Mouse (Mus musculus) kidney, postnatal 14 days (tissue): ENCODE data around the gene Zfp790.
A peak's percentile ranks its signal among the peaks of the same experiment; 100 is the strongest.

Experiments used
- DNase-seq: peaks from one replicate; pipeline ENCODE4 v3.0.0; 2022; ENCODE audit warnings: mixed read lengths

The Zfp790 gene

GRCm38 (mm10) chr7:29815910-29816429 lies at the start of gene Zfp790:
Gene Zfp790, plus strand, starts transcription at chr7:29816114.
- DNase-seq = peak; percentile 94

- DNase-seq = peak; percentile 90
Observed at GRCm38 (mm10) chr7:29767058-29767686, 48.7 kb upstream of the Zfp790 start.

GRCm38 (mm10) chr7:29768090-29768900 lies 47.6 kb upstream of the Zfp790 start, which contains the start of gene Zfp84:
Gene Zfp84, plus strand, starts transcription at chr7:29768552.
- peak; percentile 94 for DNase-seq

GRCm38 (mm10) chr7:29768980-29769379 lies 46.9 kb upstream of the Zfp790 start:
- DNase-seq = no peak

- DNase-seq = no peak
Observed at GRCm38 (mm10) chr7:29773503-29773902, 42.4 kb upstream of the Zfp790 start.

GRCm38 (mm10) chr7:29774371-29774770 lies 41.5 kb upstream of the Zfp790 start:
- no peak for DNase-seq

- DNase-seq = no peak
Observed at GRCm38 (mm10) chr7:29776568-29776967, 39.3 kb upstream of the Zfp790 start.

- no peak for DNase-seq
Observed at GRCm38 (mm10) chr7:29777372-29777771, 38.5 kb upstream of the Zfp790 start.

- DNase-seq = peak; percentile 91
Observed at GRCm38 (mm10) chr7:29783871-29784551, 31.9 kb upstream of the Zfp790 start, which contains the start of gene Zfp30. Gene Zfp30, plus strand, starts transcription at chr7:29783998.

GRCm38 (mm10) chr7:29785023-29785422 lies 30.9 kb upstream of the Zfp790 start:
- no peak for DNase-seq

- DNase-seq = no peak
Observed at GRCm38 (mm10) chr7:29785888-29786287, 30.0 kb upstream of the Zfp790 start.

- no peak for DNase-seq
Observed at GRCm38 (mm10) chr7:29792906-29793305, 23.0 kb upstream of the Zfp790 start.

GRCm38 (mm10) chr7:29807046-29807445 lies 8.9 kb upstream of the Zfp790 start:
- DNase-seq = no peak

GRCm38 (mm10) chr7:29812244-29812643 lies 3.7 kb upstream of the Zfp790 start:
- DNase-seq = no peak

- DNase-seq = no peak
Observed at GRCm38 (mm10) chr7:29814381-29814780, 1.5 kb upstream of the Zfp790 start.

- DNase-seq = no peak
Observed at GRCm38 (mm10) chr7:29815061-29815784, 691 bp upstream of the Zfp790 start.

- DNase-seq = peak; percentile 84
Observed at GRCm38 (mm10) chr7:29818619-29819254, 2.8 kb downstream of the Zfp790 start.

GRCm38 (mm10) chr7:29828001-29828400 lies 12.1 kb downstream of the Zfp790 start:
- peak; percentile 21 for DNase-seq

GRCm38 (mm10) chr7:29829804-29830203 lies 13.9 kb downstream of the Zfp790 start:
- DNase-seq = no peak

GRCm38 (mm10) chr7:29836816-29837215 lies 20.9 kb downstream of the Zfp790 start:
- DNase-seq = no peak

GRCm38 (mm10) chr7:29839256-29839655 lies 23.3 kb downstream of the Zfp790 start:
- DNase-seq = no peak

GRCm38 (mm10) chr7:29842105-29842504 lies 26.2 kb downstream of the Zfp790 start:
- no peak for DNase-seq
